Mouse (Mus musculus) embryo, embryonic 9.5 days (tissue): Measurements from ENCODE around the gene Clip1.
"Not testable (repeated sequence)": the region's sequence is repeated elsewhere in the genome, so short reads cannot be mapped to it uniquely, and the experiment has no call there.

ENCODE experiments used
- DNase-seq: peaks from one replicate; pipeline ENCODE4 v3.0.0-alpha.2; 2017; ENCODE audit errors: extremely low spot score

The Clip1 gene

DNA sequence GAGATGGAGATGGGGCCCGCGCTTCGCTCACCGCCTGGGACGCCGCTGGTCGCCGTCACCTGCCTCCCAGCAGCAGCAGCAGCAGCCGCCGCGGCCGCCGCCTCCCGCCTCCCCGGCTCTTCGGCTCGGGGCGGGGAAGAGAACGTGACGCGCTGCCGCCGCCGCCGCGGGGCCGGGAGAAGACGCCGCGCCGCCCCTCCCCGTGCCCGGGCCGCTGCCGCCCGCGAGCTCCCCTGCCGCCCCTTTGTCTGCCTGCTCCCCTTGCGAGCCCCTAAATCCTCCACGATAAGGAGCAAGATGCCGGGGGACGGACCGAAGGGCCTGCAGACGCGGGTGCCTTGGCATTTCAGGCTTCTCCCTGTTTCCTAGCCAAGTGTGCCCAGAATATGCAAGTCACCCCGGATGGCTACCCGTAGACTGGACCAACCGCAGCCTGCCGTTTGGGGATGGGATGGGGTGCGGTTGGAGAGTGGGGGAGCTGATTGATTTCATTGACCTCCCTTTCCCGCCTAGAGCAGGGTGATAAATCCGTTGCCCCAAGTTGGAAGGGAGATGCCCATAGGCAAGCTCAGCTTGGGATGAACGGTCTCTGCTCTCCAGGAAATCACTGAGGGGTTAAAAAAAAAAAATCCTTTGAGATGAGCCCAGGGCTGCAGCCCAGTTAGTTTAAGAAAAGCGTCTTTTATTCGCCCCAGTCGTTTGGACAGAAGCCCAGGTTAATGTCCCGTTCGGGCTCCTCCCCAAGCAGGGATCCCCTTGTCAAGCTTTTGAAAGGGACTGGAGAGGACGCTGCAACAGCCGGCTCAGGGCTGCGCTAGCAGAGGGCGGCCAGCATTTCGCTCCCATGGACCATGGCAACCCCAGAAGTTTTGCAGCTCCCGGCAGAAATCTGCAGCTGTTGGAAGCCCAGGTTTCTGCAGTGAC is at the start of gene Clip1:
Clip1 (minus strand) TSS at position 398 of the 924 bp plus-strand sequence.
- DNase-seq = peak; percentile 78

GRCm38 (mm10) chr5:123730981-123731380 is 46.6 kb upstream of the Clip1 start:
- DNase-seq = no peak

DNA sequence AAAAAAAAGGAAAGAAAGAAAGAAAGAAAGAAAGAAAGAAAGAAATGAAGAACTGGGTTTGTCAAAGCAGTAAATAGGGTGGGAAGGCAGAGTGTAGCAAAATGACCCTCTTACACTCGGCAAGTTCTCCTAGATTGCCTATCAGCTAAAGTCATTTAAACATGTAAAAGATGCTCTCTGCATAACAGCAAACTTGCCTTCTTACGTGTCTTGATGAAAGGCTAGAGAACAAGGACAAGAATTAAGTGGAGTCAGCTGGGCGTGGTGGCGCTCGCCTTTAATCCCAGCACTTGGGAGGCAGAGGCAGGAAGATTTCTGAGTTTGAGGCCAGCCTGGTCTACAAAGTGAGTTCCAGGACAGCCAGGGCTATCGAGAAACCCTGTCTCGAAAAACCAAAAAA is 39.4 kb upstream of the Clip1 start:
- DNase-seq = not testable (repeated sequence)

DNA sequence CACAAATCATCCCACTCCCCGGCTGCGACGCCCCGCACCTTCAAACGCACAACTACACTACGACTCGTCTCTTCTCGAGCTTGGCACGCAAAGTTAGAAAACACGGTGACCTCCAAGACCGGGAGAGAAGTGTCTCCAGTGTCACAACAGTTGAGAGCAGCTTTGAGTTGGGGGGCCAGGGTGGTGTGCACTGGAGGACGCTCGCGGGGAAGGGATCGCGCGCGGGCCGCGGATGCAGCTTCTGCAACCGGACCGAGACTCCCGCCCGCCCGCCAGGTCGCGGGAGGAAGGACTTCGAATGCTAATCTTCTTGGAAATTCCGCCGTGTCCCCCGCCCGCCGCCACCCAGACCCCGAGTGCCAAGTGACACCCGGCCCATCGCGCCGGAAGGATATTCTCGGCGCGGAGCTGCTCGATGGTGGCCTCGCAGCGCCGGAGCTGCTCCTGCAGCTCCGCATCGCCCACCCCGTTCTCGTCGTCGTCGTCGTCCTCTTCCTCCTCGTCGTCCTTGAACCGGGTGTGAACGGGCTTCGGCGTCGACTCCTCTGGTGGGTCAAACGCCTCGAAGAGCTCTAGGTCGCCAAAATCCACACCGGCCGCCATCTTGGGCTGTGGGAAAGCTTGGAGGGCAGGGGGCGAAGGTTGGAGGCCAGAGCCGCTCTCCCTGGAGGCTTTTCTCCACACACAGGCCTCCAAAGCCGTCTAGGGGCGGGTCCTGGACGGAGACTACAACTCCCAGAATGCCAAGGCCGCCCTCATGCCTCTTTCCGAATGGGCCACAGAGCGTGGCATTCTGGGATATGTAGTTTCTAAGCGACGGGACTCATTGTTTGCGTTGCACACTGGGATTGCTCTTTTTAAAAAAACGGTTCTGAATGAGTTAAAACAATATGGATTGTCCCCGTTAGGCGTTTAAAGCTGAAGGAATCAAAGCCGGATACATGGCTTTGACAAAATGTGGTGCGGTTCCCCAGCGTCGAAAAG is 36.2 kb upstream of the Clip1 start, which contains the start of gene Zcchc8:
Zcchc8 (minus strand) TSS at position 773 of the 984 bp plus-strand sequence.
- peak; percentile 98 for DNase-seq

- no peak for DNase-seq
Observed at GRCm38 (mm10) chr5:123714622-123715021, 30.2 kb upstream of the Clip1 start.

- no peak for DNase-seq
Observed at GRCm38 (mm10) chr5:123713782-123714181, 29.4 kb upstream of the Clip1 start.

GRCm38 (mm10) chr5:123709571-123709970 is 25.2 kb upstream of the Clip1 start:
- no peak for DNase-seq

GRCm38 (mm10) chr5:123708598-123708997 is 24.2 kb upstream of the Clip1 start:
- no peak for DNase-seq

DNA sequence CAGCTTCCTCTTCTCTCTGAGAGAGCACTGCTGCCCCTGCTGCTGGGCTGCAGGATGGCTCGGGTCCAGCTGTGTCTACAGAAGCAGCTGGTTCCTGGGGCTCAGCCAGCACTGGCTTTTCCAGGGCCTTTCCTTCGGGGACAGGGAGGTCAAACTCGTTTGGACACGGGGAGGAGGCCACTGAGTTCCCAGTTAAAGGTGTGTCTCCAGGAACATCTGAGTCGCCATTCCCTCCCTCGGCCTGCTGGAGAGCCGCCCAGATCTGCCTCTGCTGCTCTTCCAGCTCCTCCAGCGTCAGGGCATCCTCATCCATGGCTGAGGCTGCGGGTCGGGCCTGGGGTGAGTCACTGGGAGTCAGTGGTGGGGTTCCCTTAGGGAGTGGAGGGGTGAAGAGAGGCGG is 16.2 kb upstream of the Clip1 start:
- no peak for DNase-seq

- peak; percentile 65 for DNase-seq
Observed at GRCm38 (mm10) chr5:123699198-123699597, 14.8 kb upstream of the Clip1 start.

GRCm38 (mm10) chr5:123696961-123697360 is 12.5 kb upstream of the Clip1 start:
- no peak for DNase-seq

DNA sequence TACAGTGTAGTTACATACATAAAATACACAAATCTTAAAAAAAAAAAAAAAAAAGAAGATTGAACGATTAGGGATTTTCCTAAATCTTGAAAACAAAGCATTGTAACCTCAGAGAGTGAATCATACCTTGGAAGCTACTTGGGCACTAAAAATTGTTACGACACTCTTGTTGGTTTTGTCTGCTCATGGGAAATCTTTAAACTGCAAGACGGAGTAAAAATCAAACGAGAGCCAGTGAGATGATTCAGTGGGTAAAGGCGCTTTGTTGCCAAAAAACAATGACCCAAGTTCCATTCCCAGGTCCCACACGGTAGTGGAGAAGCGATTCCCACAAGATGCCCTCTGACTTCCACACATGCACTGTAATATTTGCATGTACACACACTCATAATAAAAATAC is 11.8 kb upstream of the Clip1 start:
- no peak for DNase-seq

DNA sequence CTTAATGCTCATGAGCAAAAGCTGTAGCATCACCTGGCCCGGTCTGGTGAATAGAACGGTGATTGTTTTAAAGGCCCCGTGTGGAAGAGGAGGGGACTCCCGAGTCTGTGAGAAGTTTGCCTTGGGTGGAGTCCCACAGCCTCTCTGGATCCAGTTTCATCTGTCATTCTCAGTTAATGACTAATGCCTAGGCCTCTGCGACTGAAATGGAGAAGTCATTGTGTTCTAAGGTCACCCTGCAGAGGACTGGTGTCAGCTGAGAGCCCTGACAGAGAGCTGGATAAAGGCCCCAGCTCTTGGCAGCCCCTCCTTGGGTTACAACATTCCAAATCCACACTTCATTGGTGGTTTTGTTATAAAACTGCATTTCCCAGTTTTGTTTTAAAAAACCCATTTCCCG is 10.1 kb upstream of the Clip1 start:
- no peak for DNase-seq

DNA sequence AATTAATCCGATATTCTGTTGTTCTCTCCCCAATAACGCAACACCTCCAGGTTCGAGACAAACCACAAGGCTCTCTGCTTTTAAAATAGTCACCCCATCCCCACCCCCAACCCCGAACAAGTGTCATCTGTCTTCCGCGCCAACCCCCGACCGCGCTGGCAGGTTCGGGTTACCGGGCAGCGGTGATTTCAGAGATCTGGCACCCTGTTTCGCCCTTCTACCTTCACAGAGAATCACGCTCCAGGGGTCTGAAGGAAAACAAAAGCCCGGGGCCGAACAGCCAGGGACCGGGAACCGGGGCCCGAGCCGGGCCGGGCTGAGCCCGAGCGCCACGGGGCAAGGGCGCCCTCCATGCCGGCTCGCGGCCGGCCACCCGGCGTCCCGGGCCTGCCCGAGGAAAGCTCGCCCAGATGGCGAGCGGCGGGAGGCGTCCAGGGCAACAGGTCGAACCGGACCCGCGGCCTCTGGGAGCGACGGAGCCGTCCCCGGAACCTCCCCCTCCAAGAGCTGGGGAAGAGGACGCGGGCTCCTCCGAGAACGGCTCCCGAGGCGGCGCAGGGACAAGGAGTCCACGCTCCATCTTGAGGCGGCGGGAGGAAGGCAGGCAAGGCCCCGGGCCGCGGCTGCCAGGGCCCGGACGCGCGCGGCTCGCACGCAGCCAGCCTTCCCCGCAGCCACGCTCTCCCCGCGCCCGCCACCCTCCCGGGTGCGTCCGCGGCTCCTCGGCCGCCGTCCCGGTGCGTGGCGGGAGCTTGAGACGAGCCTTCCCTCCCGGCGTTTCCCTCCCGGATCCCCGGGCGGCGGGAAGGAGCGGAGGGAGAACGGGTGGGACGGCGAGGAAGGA is 819 bp downstream of the Clip1 start:
- DNase-seq = peak; percentile 77

DNA sequence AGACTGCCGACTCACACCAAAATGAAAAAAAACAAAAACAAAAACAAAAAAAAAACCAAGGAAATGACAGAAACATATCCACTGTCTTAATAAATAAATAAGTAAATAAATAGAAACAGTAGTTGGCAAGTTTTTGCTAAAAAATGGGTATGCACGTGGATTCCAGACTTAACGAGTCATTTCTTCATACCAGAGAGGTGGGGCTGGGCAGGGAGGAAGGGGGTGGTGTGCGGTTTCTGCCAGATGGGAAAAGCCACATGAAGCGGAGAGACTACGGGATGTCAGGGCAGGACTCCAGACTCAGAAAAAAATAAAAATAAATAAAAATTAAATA is 1.4 kb downstream of the Clip1 start:
- DNase-seq = no peak

DNA sequence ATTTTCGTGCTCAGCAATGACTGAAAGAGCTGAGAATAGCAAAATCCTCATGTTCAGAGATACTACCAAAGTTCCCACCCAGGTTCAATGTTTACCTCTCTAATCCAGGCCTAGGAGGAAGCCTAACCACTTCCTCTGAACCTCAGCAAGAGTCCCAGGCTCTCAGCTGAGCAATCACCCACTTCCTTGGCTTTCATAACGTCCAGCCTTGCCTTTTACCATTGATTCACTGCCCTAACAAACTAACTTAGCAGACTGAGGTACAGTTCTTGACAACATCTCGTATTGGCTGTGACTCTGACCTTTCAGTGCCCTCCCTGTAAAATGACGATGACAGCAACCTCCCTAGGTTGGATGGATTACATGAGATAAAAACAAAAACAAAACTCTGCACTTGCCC is 2.0 kb downstream of the Clip1 start:
- DNase-seq = no peak

DNA sequence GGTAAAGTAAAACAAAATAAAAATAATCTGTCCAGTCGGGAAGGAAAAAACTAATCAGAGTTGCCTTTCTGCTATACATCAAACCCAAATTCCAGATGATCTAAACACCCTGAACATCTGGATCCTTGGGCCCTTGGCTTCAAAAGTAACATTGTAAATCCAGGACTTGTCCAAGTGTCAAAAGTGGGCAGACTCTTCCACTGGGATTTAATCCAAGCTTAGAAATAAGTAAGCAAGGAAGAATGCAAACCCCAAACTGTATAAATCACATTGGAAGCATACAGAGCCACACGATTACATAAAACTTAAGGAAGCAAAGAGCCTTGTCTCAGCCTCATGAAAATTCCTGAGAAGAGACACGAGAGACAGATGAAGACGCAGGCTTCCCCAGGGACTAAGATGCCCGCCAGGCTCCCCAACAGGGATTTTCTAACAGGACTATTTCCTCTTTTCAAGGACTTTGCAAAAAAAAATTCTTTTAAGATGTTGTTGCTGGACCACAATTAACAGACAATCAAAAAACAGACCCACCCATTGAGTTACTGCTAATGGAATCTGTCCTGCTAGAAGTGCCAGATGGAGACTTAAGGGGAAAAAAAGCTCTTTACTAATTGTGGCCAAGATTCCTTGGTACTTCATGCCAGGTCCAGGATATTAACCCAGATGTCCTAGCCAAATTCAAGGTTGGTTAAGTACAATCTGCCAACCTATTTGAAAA is 4.7 kb downstream of the Clip1 start:
- DNase-seq = no peak

DNA sequence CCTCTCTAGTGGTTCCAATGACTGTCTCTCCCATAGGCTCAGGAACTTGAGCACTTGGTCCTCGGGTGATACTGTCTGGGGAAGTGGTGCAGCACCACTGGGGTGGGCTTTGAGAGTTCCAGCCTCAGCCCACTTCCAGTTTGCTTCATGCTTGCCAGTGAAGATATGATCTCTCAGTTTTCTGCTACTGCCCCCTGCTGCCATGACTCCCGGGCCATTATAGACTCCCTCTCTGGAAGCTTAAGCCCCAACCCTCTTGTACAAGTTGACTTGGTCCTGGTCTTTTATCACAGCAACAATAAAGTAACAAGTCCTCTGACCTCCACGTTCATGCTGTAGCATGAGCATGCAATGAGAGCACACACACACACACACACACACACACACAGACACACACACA is 5.3 kb downstream of the Clip1 start:
- DNase-seq = no peak

GRCm38 (mm10) chr5:123675717-123676116 is 8.7 kb downstream of the Clip1 start:
- DNase-seq = no peak

DNA sequence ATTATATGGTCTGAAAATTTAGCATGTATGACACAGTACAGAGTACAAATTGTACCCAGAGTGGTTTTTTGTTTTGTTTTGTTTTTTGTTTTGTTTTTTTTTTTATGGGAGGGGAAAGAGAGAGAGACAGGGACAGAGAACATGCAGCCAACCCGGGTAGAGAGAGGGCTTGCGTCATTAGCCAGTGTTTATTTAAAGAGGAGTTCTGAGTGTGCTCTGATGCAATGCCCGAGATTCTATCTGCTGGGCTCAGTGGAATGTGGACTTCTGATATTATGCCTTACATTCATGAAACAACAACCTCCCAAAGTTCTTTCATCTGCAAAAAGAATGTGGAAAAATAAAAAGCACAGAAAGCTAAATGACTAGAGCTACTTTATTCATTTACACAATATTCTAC is 9.2 kb downstream of the Clip1 start:
- DNase-seq = no peak

DNA sequence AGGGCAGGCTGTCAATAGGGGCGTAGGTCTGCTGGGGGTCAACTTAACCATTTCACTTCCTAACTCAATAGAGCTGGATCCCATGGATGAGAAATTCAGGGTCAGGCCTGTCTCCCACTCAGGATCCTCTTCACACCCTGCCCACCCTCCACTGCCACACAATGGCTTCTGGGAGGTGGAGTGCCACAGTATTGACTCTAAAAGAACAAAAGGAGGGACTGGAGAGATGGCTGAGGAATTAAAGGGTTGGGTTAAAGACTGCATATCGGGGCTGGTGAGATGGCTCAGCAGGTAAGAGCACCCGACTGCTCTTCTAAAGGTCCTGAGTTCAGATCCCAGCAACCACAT is 13.0 kb downstream of the Clip1 start:
- no peak for DNase-seq
